In genomic region chr12:99628421-99628820, GRCm38 (mm10) we compare ENCODE assay signal across 7 mouse cellular contexts.
DNase-seq lines count a peak whose midpoint lies in the region; ATAC-seq lines count a peak whose summit lies in the region.

No protein-coding gene starts in this region.

- peaks cover 9% of the 10 kb centered on the region for H3K4me1 ChIP-seq in lung, embryonic 15.5 days
- H3K4me1 ChIP-seq in forebrain, embryonic 12.5 days: peaks cover 15% of the 10 kb centered on the region
- no peaks in the 10 kb centered on the region for H3K4me1 ChIP-seq in limb, embryonic 11.5 days (ENCODE audit: control insufficient read depth, insufficient read depth, low read length)

- H3K27ac ChIP-seq in lung, embryonic 15.5 days: no peak overlapping the region
- no peak overlapping the region for H3K27ac ChIP-seq in forebrain, embryonic 12.5 days
- H3K27ac ChIP-seq in limb, embryonic 11.5 days (replicated peaks; ENCODE audit: low read depth, low read length): no peak overlapping the region

- peaks cover 6% of the 10 kb centered on the region; the same call in 1 of the 2 replicates for H3K27me3 ChIP-seq in lung, embryonic 15.5 days
- H3K27me3 ChIP-seq in forebrain, embryonic 12.5 days: 0 out of 2 replicates have a peak, but pooled peaks cover 8% of the 10 kb centered on the region
- no peaks in the 10 kb centered on the region for H3K27me3 ChIP-seq in limb, embryonic 11.5 days (ENCODE audit: control insufficient read depth, insufficient read depth, low read length)

- no peak overlapping the region for H3K9ac ChIP-seq in lung, embryonic 15.5 days
- 0 out of 2 replicates have a peak overlapping the region, but pooled peaks have one; percentile 66 for H3K9ac ChIP-seq in forebrain, embryonic 12.5 days
- H3K9ac ChIP-seq in limb, embryonic 11.5 days (ENCODE audit: low read length): no peak overlapping the region

- no peak overlapping the region; the same call in 1 of the 2 replicates for H3K4me3 ChIP-seq in lung, embryonic 15.5 days
- peak overlapping the region; percentile 65; the same call in 1 of the 2 replicates for H3K4me3 ChIP-seq in forebrain, embryonic 12.5 days (replicated peaks)
- H3K4me3 ChIP-seq in limb, embryonic 11.5 days (ENCODE audit: low read depth, low read length): 0 out of 2 replicates have a peak overlapping the region, but pooled peaks have one; percentile 71

- no peak for DNase-seq in lung, adult 18-20 months
- DNase-seq in limb, embryonic 11.5 days (ENCODE audit: low spot score): no peak
- peak; percentile 51 for DNase-seq in skeletal muscle tissue, adult 2 months (ENCODE audit: low read depth, low spot score)
- no peak for DNase-seq in layer of hippocampus, postnatal 25 days (ENCODE audit: extremely low spot score in 1 of 2, low spot score in 1 of 2)
- DNase-seq in adrenal gland, postnatal 4 days (ENCODE audit: low spot score in 2 of 2): no peak

- H3K4me2 ChIP-seq in lung, embryonic 15.5 days: peak overlapping the region; percentile 78
- peak overlapping the region; percentile 69 for H3K4me2 ChIP-seq in forebrain, embryonic 12.5 days
- peak overlapping the region; percentile 69; the same call in 1 of the 2 replicates for H3K4me2 ChIP-seq in limb, embryonic 11.5 days (ENCODE audit: low read depth, severe bottlenecking)

- no peaks in the 10 kb centered on the region for H3K36me3 ChIP-seq in lung, embryonic 15.5 days
- H3K36me3 ChIP-seq in forebrain, embryonic 12.5 days (replicated peaks): no peaks in the 10 kb centered on the region
- H3K36me3 ChIP-seq in limb, embryonic 11.5 days (ENCODE audit: control insufficient read depth, insufficient read depth, low read length): no peaks in the 10 kb centered on the region

- no peaks in the 10 kb centered on the region for H3K9me3 ChIP-seq in lung, embryonic 15.5 days
- no peaks in the 10 kb centered on the region for H3K9me3 ChIP-seq in forebrain, embryonic 12.5 days
- no peaks in the 10 kb centered on the region for H3K9me3 ChIP-seq in limb, embryonic 11.5 days (ENCODE audit: control insufficient read depth, low read length)

- WGBS in lung, embryonic 15.5 days: 48% methylated on average over 3 of the region's 3 CpGs
- WGBS in forebrain, embryonic 12.5 days: 63% methylated on average over 3 of the region's 3 CpGs
- 58% methylated on average over 3 of the region's 3 CpGs for WGBS in limb, embryonic 11.5 days

- ATAC-seq in lung, embryonic 15.5 days (ENCODE audit: borderline replicate concordance, extremely low read depth, low FRiP score, low TSS enrichment): no peak
- no peak for ATAC-seq in forebrain, embryonic 12.5 days (ENCODE audit: low FRiP score)
- ATAC-seq in limb, embryonic 11.5 days (ENCODE audit: insufficient number of reproducible peaks, low FRiP score, low TSS enrichment, low read depth): no peak
